Mouse (Mus musculus) thymus, postnatal 4 days (tissue): ENCODE data around the gene Syngr1.

Source experiments
- DNase-seq: peaks from one replicate; pipeline ENCODE4 v3.0.0; 2021

The Syngr1 gene

GRCm38 (mm10) chr15:80071951-80072437, 19.1 kb upstream of the Syngr1 start:
- DNase-seq: no peak

GRCm38 (mm10) chr15:80072579-80073255, 18.4 kb upstream of the Syngr1 start:
- DNase-seq: no peak

GRCm38 (mm10) chr15:80073256-80073621, 17.9 kb upstream of the Syngr1 start:
- no peak for DNase-seq

- DNase-seq: no peak
Observed at GRCm38 (mm10) chr15:80074663-80075373, 16.3 kb upstream of the Syngr1 start.

- no peak for DNase-seq
Observed at GRCm38 (mm10) chr15:80075374-80075694, 15.8 kb upstream of the Syngr1 start.

- DNase-seq: no peak
Observed at GRCm38 (mm10) chr15:80075733-80076337, 15.3 kb upstream of the Syngr1 start.

GRCm38 (mm10) chr15:80076338-80077136, 14.6 kb upstream of the Syngr1 start:
- peak; percentile 90 for DNase-seq

GRCm38 (mm10) chr15:80078058-80078814, 12.9 kb upstream of the Syngr1 start:
- no peak for DNase-seq

- no peak for DNase-seq
Observed at GRCm38 (mm10) chr15:80079129-80079668, 11.9 kb upstream of the Syngr1 start.

GRCm38 (mm10) chr15:80079954-80080353, 11.2 kb upstream of the Syngr1 start:
- DNase-seq: no peak

GRCm38 (mm10) chr15:80080711-80081615, 10.2 kb upstream of the Syngr1 start:
- DNase-seq: peak; percentile 59

GRCm38 (mm10) chr15:80081801-80082546, 9.2 kb upstream of the Syngr1 start:
- DNase-seq: no peak

- no peak for DNase-seq
Observed at GRCm38 (mm10) chr15:80082661-80083275, 8.4 kb upstream of the Syngr1 start.

GRCm38 (mm10) chr15:80083276-80083731, 7.8 kb upstream of the Syngr1 start:
- DNase-seq: peak; percentile 99

- DNase-seq: no peak
Observed at GRCm38 (mm10) chr15:80083740-80084139, 7.4 kb upstream of the Syngr1 start.

- DNase-seq: no peak
Observed at GRCm38 (mm10) chr15:80087406-80088012, 3.6 kb upstream of the Syngr1 start.

GRCm38 (mm10) chr15:80088637-80089036, 2.5 kb upstream of the Syngr1 start:
- peak; percentile 96 for DNase-seq

- DNase-seq: no peak
Observed at GRCm38 (mm10) chr15:80090155-80090554, 979 bp upstream of the Syngr1 start.

GRCm38 (mm10) chr15:80090741-80091120, 403 bp upstream of the Syngr1 start:
- peak; percentile 53 for DNase-seq
